In the genomic region with DNA sequence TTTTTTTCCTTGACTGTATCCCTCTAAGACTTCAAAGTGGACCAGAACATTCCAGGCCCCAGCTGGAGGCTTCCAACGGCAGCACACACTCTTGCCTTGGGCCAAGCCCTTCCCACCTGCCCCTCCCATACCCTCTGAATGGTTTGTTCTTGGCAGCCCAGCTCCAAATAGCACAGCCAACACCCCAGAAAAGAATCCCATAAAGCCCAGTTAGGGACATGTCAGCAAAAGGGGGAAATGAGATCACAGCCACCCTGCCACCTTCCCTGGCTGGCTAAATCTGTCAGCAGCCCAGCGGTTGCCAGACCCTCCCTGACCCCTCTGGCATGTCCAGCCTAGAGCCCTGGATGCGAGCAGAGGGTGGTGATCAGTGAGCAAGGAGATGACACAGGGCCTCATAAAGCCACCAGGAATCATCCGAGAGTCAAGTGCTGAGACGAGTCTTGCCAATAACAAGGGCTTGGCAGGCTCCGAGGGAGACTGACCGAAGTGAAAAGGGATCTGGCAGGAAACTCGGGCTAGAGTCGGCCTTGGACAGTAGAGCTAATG, we compare ENCODE assay signal across 10 mouse cellular contexts.
DNase-seq lines count a peak whose midpoint lies in the region; ATAC-seq and TF ChIP-seq lines count a peak whose summit lies in the region.
"Had no signal": no experiment of that assay in that cellular context is flagged by ENCODE, and none has a peak within 500 bp of the region (broad histone marks: within the 10 kb centered on the region; RNA-seq: fewer than 3 reads in every experiment).

No protein-coding gene starts in this region.

- H3K4me1 ChIP-seq in hindbrain, postnatal 0 days (ENCODE audit: insufficient read depth, low read length), result no peaks in the 10 kb centered on the region
- 0 out of 2 replicates have a peak, but pooled peaks cover 2% of the 10 kb centered on the region for H3K4me1 ChIP-seq in hindbrain, embryonic 11.5 days (replicated peaks; ENCODE audit: control insufficient read depth, insufficient read depth, low read length)
- H3K4me1 ChIP-seq in thymus, adult 2 months (replicated peaks; ENCODE audit: control insufficient read depth, insufficient read depth, low read length), result no peaks in the 10 kb centered on the region
- H3K4me1 ChIP-seq: embryonic facial prominence, embryonic 13.5 days had no signal

- no peak overlapping the region for H3K4me3 ChIP-seq in hindbrain, postnatal 0 days (ENCODE audit: low read length)
- no peak overlapping the region for H3K4me3 ChIP-seq in hindbrain, embryonic 11.5 days (ENCODE audit: low read depth, low read length)
- no peak overlapping the region for H3K4me3 ChIP-seq in thymus, adult 2 months (ENCODE audit: control insufficient read depth, insufficient read depth, low read length)
- H3K4me3 ChIP-seq: embryonic facial prominence, embryonic 13.5 days had no signal

- no peak overlapping the region for H3K4me2 ChIP-seq in hindbrain, postnatal 0 days (ENCODE audit: low read depth, low read length)
- no peak overlapping the region for H3K4me2 ChIP-seq in hindbrain, embryonic 11.5 days (replicated peaks; ENCODE audit: low read depth, low read length)
- H3K4me2 ChIP-seq: embryonic facial prominence, embryonic 13.5 days had no signal

- H3K27me3 ChIP-seq in hindbrain, postnatal 0 days (ENCODE audit: insufficient read depth, low read length), result no peaks in the 10 kb centered on the region
- H3K27me3 ChIP-seq in hindbrain, embryonic 11.5 days (ENCODE audit: control insufficient read depth, insufficient read depth, low read length), result no peaks in the 10 kb centered on the region
- H3K27me3 ChIP-seq in thymus, adult 2 months (ENCODE audit: control insufficient read depth, insufficient read depth, low read length), result no peaks in the 10 kb centered on the region
- H3K27me3 ChIP-seq: embryonic facial prominence, embryonic 13.5 days had no signal

- TF ChIP-seq POLR2A in thymus, adult 2 months (IDR thresholded peaks at IDR 0.05; ENCODE audit: control insufficient read depth, extremely low read depth, insufficient read depth, low read length, poor library complexity), result no peak

- no peak overlapping the region for H3K9ac ChIP-seq in hindbrain, postnatal 0 days (replicated peaks; ENCODE audit: low read length)
- no peak overlapping the region for H3K9ac ChIP-seq in hindbrain, embryonic 11.5 days (ENCODE audit: low read depth, low read length)
- H3K9ac ChIP-seq: embryonic facial prominence, embryonic 13.5 days; liver, embryonic 14.5 days had no signal

- no peaks in the 10 kb centered on the region for H3K36me3 ChIP-seq in hindbrain, postnatal 0 days (ENCODE audit: insufficient read depth, low read length)
- H3K36me3 ChIP-seq in hindbrain, embryonic 11.5 days (ENCODE audit: control insufficient read depth, insufficient read depth, low read length), result no peaks in the 10 kb centered on the region
- no peaks in the 10 kb centered on the region for H3K36me3 ChIP-seq in thymus, adult 2 months (ENCODE audit: control insufficient read depth, insufficient read depth, low read length)
- H3K36me3 ChIP-seq: embryonic facial prominence, embryonic 13.5 days had no signal

- no peak overlapping the region for H3K27ac ChIP-seq in hindbrain, postnatal 0 days
- no peak overlapping the region for H3K27ac ChIP-seq in hindbrain, embryonic 11.5 days (ENCODE audit: low read depth, low read length)
- H3K27ac ChIP-seq in thymus, adult 2 months (ENCODE audit: control insufficient read depth, insufficient read depth, low read length), result no peak overlapping the region
- H3K27ac ChIP-seq: embryonic facial prominence, embryonic 13.5 days; liver, embryonic 14.5 days had no signal

- ATAC-seq in hindbrain, postnatal 0 days, result peak; percentile 63; the same call in 1 of the 2 replicates
- no peak for ATAC-seq in hindbrain, embryonic 11.5 days (ENCODE audit: low FRiP score)

- 46% methylated on average over 9 of the region's 9 CpGs for WGBS in hindbrain, postnatal 0 days
- 75% methylated on average over 9 of the region's 9 CpGs for WGBS in hindbrain, embryonic 11.5 days
- 95% methylated on average over 9 of the region's 9 CpGs for WGBS in thymus, adult 2 months

- no peak for TF ChIP-seq CTCF in hindbrain, postnatal 0 days (IDR thresholded peaks at IDR 0.05; ENCODE audit: low read depth)
- no peak for TF ChIP-seq CTCF in thymus, adult 2 months (IDR thresholded peaks at IDR 0.05; ENCODE audit: borderline replicate concordance, control insufficient read depth, extremely low read depth, insufficient read depth, low read length, poor library complexity)

- peak; percentile 50 for DNase-seq in hindbrain, postnatal 0 days (ENCODE audit: low spot score)
- DNase-seq in hindbrain, embryonic 11.5 days (ENCODE audit: low spot score), result no peak
- DNase-seq in adrenal gland, postnatal 25 days, result peak; percentile 35
- DNase-seq in heart, adult 9 months (ENCODE audit: low spot score in 2 of 2), result peak; percentile 91 to 92
- DNase-seq in lung, postnatal 10 days, result peak; percentile 88
- no peak for DNase-seq in thymus, adult 2 months
- DNase-seq in right cerebral cortex, postnatal 14 days, result no peak
- DNase-seq in spleen, postnatal 4 days (ENCODE audit: low spot score in 2 of 2), result no peak

- H3K9me3 ChIP-seq in hindbrain, postnatal 0 days (ENCODE audit: low read length), result no peaks in the 10 kb centered on the region
- no peaks in the 10 kb centered on the region for H3K9me3 ChIP-seq in hindbrain, embryonic 11.5 days (ENCODE audit: control insufficient read depth, low read length)
- H3K9me3 ChIP-seq: embryonic facial prominence, embryonic 13.5 days had no signal

Comparison
In these comparisons a context has a peak if more than half of its experiments do, and no peak if none do; other contexts are left out.
1. DNase-seq: peak in hindbrain, postnatal 0 days (single experiment), adrenal gland, postnatal 25 days (single experiment), heart, adult 9 months (2 of 2) and lung, postnatal 10 days (single experiment); none in hindbrain, embryonic 11.5 days (single experiment), thymus, adult 2 months (single experiment), right cerebral cortex, postnatal 14 days (single experiment) and spleen, postnatal 4 days (0 of 2).